Mouse (Mus musculus): ENCODE results near the gene Scfd2. TPM values are rescaled to one million over a fixed set of nuclear protein-coding genes. Genes with fewer than 3 reads are reported as not detected.

Gene Scfd2
- polyA plus RNA-seq, 1 experiment, result 3.1 TPM

DNA sequence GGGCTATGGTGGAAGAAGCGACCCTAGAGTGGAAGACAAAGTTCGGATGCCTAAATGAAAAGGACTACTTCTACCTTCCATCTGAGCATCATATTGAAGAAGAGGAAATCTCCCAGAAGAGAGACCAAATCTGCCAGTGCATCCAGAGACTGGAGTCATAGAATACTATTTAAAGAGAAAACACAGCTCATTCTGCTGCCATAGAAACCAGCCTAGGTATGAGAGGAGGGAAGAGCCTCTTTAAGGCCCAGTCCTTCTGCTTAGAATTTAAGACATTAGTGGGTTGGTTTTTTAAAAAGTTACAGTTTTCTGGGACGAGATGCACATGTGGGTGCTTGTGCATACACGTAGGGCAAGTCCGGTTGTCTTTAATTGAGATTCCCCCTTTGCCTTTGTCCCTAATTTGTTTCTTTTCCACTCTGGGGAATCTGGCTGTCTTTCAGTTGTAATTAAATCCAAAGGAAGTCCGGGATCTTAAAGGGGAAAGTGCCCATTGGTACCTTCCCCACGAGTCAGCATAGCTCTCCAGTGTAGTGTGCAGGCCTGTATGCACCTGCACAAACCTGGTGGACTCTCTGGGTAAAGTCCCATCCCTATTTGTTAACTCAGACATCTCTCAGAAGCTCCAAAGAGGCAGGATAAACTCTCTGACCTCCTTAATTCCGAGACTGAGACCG is 341.9 kb downstream of the Scfd2 start:
- Histone ChIP-seq H3K4me3 (replicated peaks; ENCODE audit: control insufficient read depth, low read depth, low read length) (no peak overlapping the region), H3K27ac (ENCODE audit: control insufficient read depth, insufficient read depth, low read depth, low read length, poor library complexity) (no peak overlapping the region), H3K4me1 (ENCODE audit: control insufficient read depth, insufficient read depth, low read length) (peaks cover 2% of the 10 kb centered on the region)
- no peak for TF ChIP-seq POLR2A (IDR thresholded peaks at IDR 0.05; ENCODE audit: borderline replicate concordance, control insufficient read depth, low read depth, low read length)
- TF ChIP-seq CTCF (IDR thresholded peaks at IDR 0.05; ENCODE audit: control insufficient read depth, insufficient read depth, low read length), result no peak
- 76% methylated on average over 9 of the region's 9 CpGs for WGBS

DNA sequence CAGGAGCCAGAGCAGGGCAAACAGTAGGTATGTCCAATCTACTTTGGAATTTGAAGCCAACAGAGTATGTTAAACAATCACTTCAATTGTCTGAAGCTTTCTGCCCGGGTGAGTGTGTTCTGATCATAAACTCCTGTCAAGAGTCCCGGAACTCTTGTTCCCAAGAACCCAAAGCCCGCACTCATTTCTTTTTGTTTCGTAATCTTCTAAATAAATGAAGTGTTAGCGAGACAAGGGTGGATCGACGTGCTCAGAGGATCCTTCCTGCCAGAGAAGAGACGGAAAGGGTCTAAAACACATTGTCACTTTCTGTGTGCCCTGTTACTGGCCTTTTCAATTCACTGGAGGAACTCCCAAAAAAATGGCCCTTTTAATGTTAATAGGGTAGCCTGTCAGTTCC is 342.7 kb downstream of the Scfd2 start:
- 75% methylated on average over 8 of the region's 8 CpGs for WGBS
- TF ChIP-seq CTCF (IDR thresholded peaks at IDR 0.05; ENCODE audit: control insufficient read depth, insufficient read depth, low read length), result no peak

DNA sequence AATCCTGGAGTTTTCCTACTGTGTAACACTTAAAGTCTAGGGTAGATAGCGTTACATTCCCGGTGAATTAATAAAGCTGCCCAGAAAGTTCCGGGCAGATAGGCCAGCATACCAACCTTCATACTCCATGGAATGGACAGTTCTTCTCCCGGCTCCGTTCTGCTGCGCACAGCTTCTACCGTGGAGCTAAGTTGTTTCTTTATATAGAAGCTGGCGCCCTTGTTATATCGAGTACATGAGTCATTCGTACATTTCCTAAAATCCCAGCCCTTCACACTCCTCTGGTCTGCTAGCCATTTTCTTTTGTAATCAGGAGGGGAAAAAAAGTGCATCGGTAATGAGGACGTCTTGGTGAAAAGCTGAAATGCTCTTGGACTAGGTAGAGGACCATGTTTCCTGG is 343.5 kb downstream of the Scfd2 start:
- TF ChIP-seq POLR2A (IDR thresholded peaks at IDR 0.05; ENCODE audit: borderline replicate concordance, control insufficient read depth, low read depth, low read length), result no peak
- H3K4me3 ChIP-seq (replicated peaks; ENCODE audit: control insufficient read depth, low read depth, low read length), result no peak overlapping the region
- no peak overlapping the region for H3K27ac ChIP-seq (ENCODE audit: control insufficient read depth, insufficient read depth, low read depth, low read length, poor library complexity)
- WGBS, result 84% methylated on average over 12 of the region's 12 CpGs
- no peaks in the 10 kb centered on the region; the same call in 1 of the 2 replicates for H3K4me1 ChIP-seq (ENCODE audit: control insufficient read depth, insufficient read depth, low read length)

More for the DNA sequence above, 342.7 kb downstream of the Scfd2 start:
- Histone ChIP-seq H3K4me1 (ENCODE audit: control insufficient read depth, insufficient read depth, low read length) (no peaks in the 10 kb centered on the region; the same call in 1 of the 2 replicates), H3K4me3 (replicated peaks; ENCODE audit: control insufficient read depth, low read depth, low read length) (no peak overlapping the region), H3K27ac (ENCODE audit: control insufficient read depth, insufficient read depth, low read depth, low read length, poor library complexity) (no peak overlapping the region)

DNA sequence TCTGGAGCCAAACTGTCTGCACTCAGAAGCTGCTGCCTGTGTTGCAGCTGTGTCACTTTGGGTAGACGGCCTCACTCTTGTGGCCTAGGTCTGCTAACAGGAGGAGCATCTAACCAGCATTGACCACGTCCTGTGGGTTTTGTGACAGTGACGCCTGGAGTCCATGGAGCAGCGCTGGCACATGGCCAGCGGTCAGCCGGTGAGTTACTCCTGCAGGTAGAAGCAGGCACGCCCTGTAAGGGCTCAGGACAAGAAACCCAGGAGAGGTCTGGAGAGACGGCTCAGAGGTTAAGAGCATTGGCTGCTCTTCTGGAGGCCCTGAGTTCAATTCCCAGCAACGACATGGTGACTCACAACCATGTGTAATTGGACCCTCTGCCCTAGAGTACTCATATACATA is 347.0 kb downstream of the Scfd2 start:
- Histone ChIP-seq H3K27ac (ENCODE audit: control insufficient read depth, insufficient read depth, low read depth, low read length, poor library complexity) (no peak overlapping the region), H3K4me1 (ENCODE audit: control insufficient read depth, insufficient read depth, low read length) (no peaks in the 10 kb centered on the region; the same call in 1 of the 2 replicates), H3K4me3 (replicated peaks; ENCODE audit: control insufficient read depth, low read depth, low read length) (no peak overlapping the region)
- TF ChIP-seq CTCF (IDR thresholded peaks at IDR 0.05; ENCODE audit: control insufficient read depth, insufficient read depth, low read length) (no peak), POLR2A (IDR thresholded peaks at IDR 0.05; ENCODE audit: borderline replicate concordance, control insufficient read depth, low read depth, low read length) (no peak)
- WGBS, result 53% methylated on average over 9 of the region's 9 CpGs

DNA sequence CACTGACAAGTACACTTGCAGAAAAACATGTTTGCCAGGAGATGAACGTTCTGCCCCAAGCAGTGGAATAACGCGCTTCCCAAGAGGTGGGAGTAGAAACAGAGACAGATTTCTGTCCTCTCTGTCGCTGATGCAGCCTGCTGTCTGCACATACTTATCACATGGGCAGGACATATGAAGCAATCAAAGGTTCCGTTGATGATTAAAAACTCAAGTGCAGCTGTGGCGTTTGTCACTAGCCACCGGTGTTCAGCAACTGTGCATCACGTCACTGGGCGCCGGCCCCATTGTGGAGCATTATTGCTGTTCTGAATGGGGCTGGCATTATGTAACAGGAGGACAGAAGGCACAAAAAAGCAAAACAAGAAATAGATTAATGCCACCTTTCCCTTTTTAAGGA is 348.4 kb downstream of the Scfd2 start:
- no peak overlapping the region for H3K4me3 ChIP-seq (replicated peaks; ENCODE audit: control insufficient read depth, low read depth, low read length)
- TF ChIP-seq CTCF (IDR thresholded peaks at IDR 0.05; ENCODE audit: control insufficient read depth, insufficient read depth, low read length), result no peak
- TF ChIP-seq POLR2A (IDR thresholded peaks at IDR 0.05; ENCODE audit: borderline replicate concordance, control insufficient read depth, low read depth, low read length), result no peak
- WGBS, result 70% methylated on average over 10 of the region's 10 CpGs
- no peak overlapping the region for H3K27ac ChIP-seq (ENCODE audit: control insufficient read depth, insufficient read depth, low read depth, low read length, poor library complexity)
- H3K4me1 ChIP-seq (ENCODE audit: control insufficient read depth, insufficient read depth, low read length), result no peaks in the 10 kb centered on the region; the same call in 1 of the 2 replicates

DNA sequence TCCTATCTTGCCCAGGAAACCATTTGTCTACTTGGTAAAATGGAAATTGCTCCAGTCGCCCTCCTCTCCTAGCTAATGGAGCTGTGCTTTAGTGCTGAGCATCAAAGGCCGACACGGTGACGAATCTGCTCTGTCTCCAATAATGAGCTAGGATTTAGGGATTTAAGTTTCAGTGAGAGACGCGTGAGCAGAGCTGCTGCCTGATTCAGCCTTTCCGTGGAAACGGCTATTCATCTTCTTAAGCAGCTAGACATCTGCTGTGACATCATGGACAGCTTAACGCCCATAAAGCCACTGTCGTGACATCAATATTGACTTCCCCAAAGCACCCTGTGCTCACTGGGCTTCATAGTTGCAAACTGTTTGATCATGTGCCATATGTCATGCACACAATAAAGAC is 351.3 kb downstream of the Scfd2 start:
- TF ChIP-seq POLR2A (IDR thresholded peaks at IDR 0.05; ENCODE audit: borderline replicate concordance, control insufficient read depth, low read depth, low read length) (no peak), CTCF (IDR thresholded peaks at IDR 0.05; ENCODE audit: control insufficient read depth, insufficient read depth, low read length) (no peak)
- no peak overlapping the region for H3K4me3 ChIP-seq (replicated peaks; ENCODE audit: control insufficient read depth, low read depth, low read length)
- peaks cover 7% of the 10 kb centered on the region for H3K4me1 ChIP-seq (ENCODE audit: control insufficient read depth, insufficient read depth, low read length)
- whole genome bisulfite sequencing, result 78% methylated on average over 10 of the region's 10 CpGs
- no peak overlapping the region for H3K27ac ChIP-seq (ENCODE audit: control insufficient read depth, insufficient read depth, low read depth, low read length, poor library complexity)

DNA sequence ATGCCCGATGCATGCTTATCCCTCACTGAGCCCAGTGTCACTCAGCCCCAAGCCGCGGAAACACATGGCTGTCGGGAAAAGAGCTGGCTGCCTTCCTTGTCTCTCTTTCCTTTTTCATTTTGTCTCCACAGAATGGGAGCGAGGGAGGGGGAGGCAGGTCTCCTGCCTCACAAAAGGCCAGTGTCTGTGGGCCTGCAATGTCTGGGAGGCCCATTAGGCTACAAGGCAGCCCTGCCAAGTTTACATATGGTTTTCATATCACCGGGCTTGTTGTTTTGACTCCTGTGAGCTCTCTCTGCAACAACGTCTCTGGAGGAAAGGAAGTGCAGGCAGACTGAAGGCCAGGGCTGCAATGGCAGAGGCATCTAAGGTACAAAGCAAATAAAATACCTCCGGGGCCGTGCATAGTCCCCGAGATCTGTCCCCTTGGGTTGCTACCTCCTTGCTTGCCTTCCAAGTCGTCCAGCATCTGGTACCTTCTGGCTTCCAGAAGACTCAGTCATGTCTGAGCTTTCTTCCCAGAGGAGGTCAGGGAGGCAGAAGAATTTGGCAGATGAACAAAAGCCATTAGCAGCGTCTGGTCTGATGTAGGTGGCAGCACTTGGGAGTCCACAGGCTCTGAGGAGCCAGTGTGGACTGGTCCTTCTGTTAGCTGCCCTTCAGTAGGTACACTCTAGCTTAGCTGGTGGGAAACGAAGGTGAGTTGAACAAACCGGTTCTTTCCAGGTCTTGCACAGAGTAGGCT is 355.9 kb downstream of the Scfd2 start:
- peaks cover 7% of the 10 kb centered on the region for H3K4me1 ChIP-seq (ENCODE audit: control insufficient read depth, insufficient read depth, low read length)
- TF ChIP-seq POLR2A (IDR thresholded peaks at IDR 0.05; ENCODE audit: borderline replicate concordance, control insufficient read depth, low read depth, low read length), result no peak
- no peak for TF ChIP-seq CTCF (IDR thresholded peaks at IDR 0.05; ENCODE audit: control insufficient read depth, insufficient read depth, low read length)
- H3K4me3 ChIP-seq (replicated peaks; ENCODE audit: control insufficient read depth, low read depth, low read length), result no peak overlapping the region
- 75% methylated on average over 14 of the region's 14 CpGs for WGBS
- H3K27ac ChIP-seq (ENCODE audit: control insufficient read depth, insufficient read depth, low read depth, low read length, poor library complexity), result no peak overlapping the region

DNA sequence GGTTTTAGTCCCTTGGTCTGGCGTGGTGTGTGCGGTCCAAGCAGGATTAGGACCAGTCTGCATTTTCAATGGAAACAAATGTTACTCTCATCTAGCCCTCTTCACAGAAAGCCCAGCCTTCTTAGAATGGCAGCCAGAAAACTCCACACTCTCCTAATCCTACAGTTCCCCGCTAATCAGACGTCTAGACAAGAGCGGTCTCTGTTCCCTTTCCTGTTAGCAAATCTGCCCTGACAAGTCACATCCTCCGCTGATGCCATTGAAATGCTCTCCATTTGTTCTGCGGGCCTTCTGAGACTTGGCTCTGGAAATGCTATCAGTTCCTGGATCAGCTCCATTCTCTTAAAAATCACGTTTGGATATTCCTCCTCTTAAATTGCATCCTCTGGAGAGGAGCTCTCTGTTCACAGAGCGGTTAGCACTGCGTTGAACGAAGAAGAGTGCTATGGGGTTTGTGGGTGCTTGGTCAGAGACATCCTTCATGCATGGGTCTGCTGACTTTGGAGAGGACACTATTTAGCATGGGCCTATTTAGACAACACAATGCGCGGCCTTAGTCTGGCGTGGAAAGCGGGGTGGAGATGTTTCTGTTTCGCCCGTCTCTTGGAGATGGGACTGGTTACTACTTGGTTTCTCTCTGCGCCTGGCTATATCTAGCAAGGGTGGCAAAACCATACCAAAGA is 358.3 kb downstream of the Scfd2 start:
- WGBS, result 61% methylated on average over 18 of the region's 18 CpGs

More for the DNA sequence above, 358.3 kb downstream of the Scfd2 start:
- TF ChIP-seq CTCF (IDR thresholded peaks at IDR 0.05; ENCODE audit: control insufficient read depth, insufficient read depth, low read length), result no peak
- no peak for TF ChIP-seq POLR2A (IDR thresholded peaks at IDR 0.05; ENCODE audit: borderline replicate concordance, control insufficient read depth, low read depth, low read length)
- Histone ChIP-seq H3K27ac (ENCODE audit: control insufficient read depth, insufficient read depth, low read depth, low read length, poor library complexity) (no peak overlapping the region), H3K4me1 (ENCODE audit: control insufficient read depth, insufficient read depth, low read length) (peaks cover 7% of the 10 kb centered on the region), H3K4me3 (replicated peaks; ENCODE audit: control insufficient read depth, low read depth, low read length) (no peak overlapping the region)

Data from bone marrow, adult 2 months (tissue).